Mouse (Mus musculus): ENCODE data around the gene Med10. TPM values are rescaled to one million over a fixed set of nuclear protein-coding genes. Genes with fewer than 3 reads are reported as not detected.

Med10 gene
- 175 and 179 TPM in 2 replicates for polyA plus RNA-seq (2015; fragmentation: Nextera tagmentation; extraction: Ambion mirVana)

- no peak within 1 kb of the TSS for H3K9ac ChIP-seq
- H3K4me2 ChIP-seq: no peak within 1 kb of the TSS
- no peak within 1 kb of the TSS for H3K27ac ChIP-seq
- WGBS: 75% methylated on average over 5 of the region's 5 CpGs
- H3K27me3 ChIP-seq: peaks cover 7% of the 10 kb centered on the region; the same call in 1 of the 2 replicates
- no peaks in the 10 kb centered on the region for H3K36me3 ChIP-seq
- H3K9me3 ChIP-seq: no peaks in the 10 kb centered on the region
- H3K4me3 ChIP-seq: no peak within 1 kb of the TSS
- no peak for ATAC-seq (ENCODE audit: low FRiP score)
- no peaks in the 10 kb centered on the region for H3K4me1 ChIP-seq (replicated peaks)
Measured at GRCm38 (mm10) chr13:69802095-69802494, at the start of gene Med10. Gene Med10 (plus strand): TSS chr13:69802395.

- Histone ChIP-seq H3K4me1 (replicated peaks) (peaks cover 4% of the 10 kb centered on the region; the same call in 1 of the 2 replicates), H3K4me2 (no peak overlapping the region), H3K36me3 (no peaks in the 10 kb centered on the region), H3K27me3 (peaks cover 12% of the 10 kb centered on the region), H3K4me3 (no peak overlapping the region), H3K9ac (no peak overlapping the region), H3K9me3 (no peaks in the 10 kb centered on the region), H3K27ac (no peak overlapping the region)
- ATAC-seq (ENCODE audit: low FRiP score): no peak
- 85% methylated on average over 2 of the region's 2 CpGs for WGBS
Measured at GRCm38 (mm10) chr13:69752875-69753274, 49.3 kb upstream of the Med10 start.

- Histone ChIP-seq H3K4me3 (no peak overlapping the region), H3K9ac (no peak overlapping the region), H3K4me1 (replicated peaks) (no peaks in the 10 kb centered on the region), H3K27ac (no peak overlapping the region), H3K4me2 (no peak overlapping the region), H3K9me3 (no peaks in the 10 kb centered on the region), H3K36me3 (no peaks in the 10 kb centered on the region), H3K27me3 (no peaks in the 10 kb centered on the region)
- WGBS: 77% methylated on average over 6 of the region's 6 CpGs
- no peak for ATAC-seq (ENCODE audit: low FRiP score)
Measured at GRCm38 (mm10) chr13:69758979-69759378, 43.2 kb upstream of the Med10 start.

- no peak overlapping the region for H3K4me3 ChIP-seq
- no peak for ATAC-seq (ENCODE audit: low FRiP score)
- H3K4me2 ChIP-seq: no peak overlapping the region
- H3K9ac ChIP-seq: no peak overlapping the region
- WGBS: 88% methylated on average over 10 of the region's 10 CpGs
- H3K27ac ChIP-seq: no peak overlapping the region
- no peaks in the 10 kb centered on the region for H3K9me3 ChIP-seq
- no peaks in the 10 kb centered on the region for H3K27me3 ChIP-seq
- H3K4me1 ChIP-seq (replicated peaks): 0 out of 2 replicates have a peak, but pooled peaks cover 4% of the 10 kb centered on the region
- no peaks in the 10 kb centered on the region for H3K36me3 ChIP-seq
Measured at GRCm38 (mm10) chr13:69761393-69761792, 40.8 kb upstream of the Med10 start.

- Histone ChIP-seq H3K36me3 (no peaks in the 10 kb centered on the region), H3K9ac (no peak overlapping the region), H3K4me3 (no peak overlapping the region), H3K9me3 (no peaks in the 10 kb centered on the region), H3K4me1 (replicated peaks) (0 out of 2 replicates have a peak, but pooled peaks cover 4% of the 10 kb centered on the region), H3K27ac (no peak overlapping the region), H3K27me3 (no peaks in the 10 kb centered on the region), H3K4me2 (no peak overlapping the region)
- WGBS: 67% methylated on average over 9 of the region's 9 CpGs
- no peak for ATAC-seq (ENCODE audit: low FRiP score)
Measured at GRCm38 (mm10) chr13:69764646-69765045, 37.5 kb upstream of the Med10 start.

- H3K36me3 ChIP-seq: no peaks in the 10 kb centered on the region
- no peak overlapping the region for H3K27ac ChIP-seq
- peaks cover 4% of the 10 kb centered on the region; the same call in 1 of the 2 replicates for H3K4me1 ChIP-seq (replicated peaks)
- H3K9me3 ChIP-seq: no peaks in the 10 kb centered on the region
- H3K9ac ChIP-seq: no peak overlapping the region
- ATAC-seq (ENCODE audit: low FRiP score): no peak
- WGBS: 92% methylated on average over 10 of the region's 10 CpGs
- H3K4me3 ChIP-seq: no peak overlapping the region
- H3K27me3 ChIP-seq: no peaks in the 10 kb centered on the region
- no peak overlapping the region for H3K4me2 ChIP-seq
Measured at GRCm38 (mm10) chr13:69768152-69768551, 34.0 kb upstream of the Med10 start.

GRCm38 (mm10) chr13:69770538-69771456 lies 31.4 kb upstream of the Med10 start:
- H3K9ac ChIP-seq: no peak overlapping the region
- no peak overlapping the region for H3K4me3 ChIP-seq
- 76% methylated on average over 12 of the region's 12 CpGs for WGBS
- H3K9me3 ChIP-seq: no peaks in the 10 kb centered on the region
- H3K4me1 ChIP-seq (replicated peaks): no peaks in the 10 kb centered on the region; the same call in 1 of the 2 replicates
- H3K27ac ChIP-seq: peak overlapping the region; percentile 63
- no peak overlapping the region for H3K4me2 ChIP-seq
- H3K27me3 ChIP-seq: no peaks in the 10 kb centered on the region
- ATAC-seq (ENCODE audit: low FRiP score): no peak
- no peaks in the 10 kb centered on the region for H3K36me3 ChIP-seq

- no peaks in the 10 kb centered on the region; the same call in 1 of the 2 replicates for H3K4me1 ChIP-seq (replicated peaks)
- 89% methylated on average over 4 of the region's 4 CpGs for WGBS
- H3K27ac ChIP-seq: no peak overlapping the region
- H3K36me3 ChIP-seq: no peaks in the 10 kb centered on the region
- H3K27me3 ChIP-seq: no peaks in the 10 kb centered on the region
- no peak overlapping the region for H3K4me2 ChIP-seq
- H3K9me3 ChIP-seq: no peaks in the 10 kb centered on the region
- no peak overlapping the region for H3K4me3 ChIP-seq
- ATAC-seq (ENCODE audit: low FRiP score): no peak
- no peak overlapping the region for H3K9ac ChIP-seq
Measured at GRCm38 (mm10) chr13:69772358-69772757, 29.8 kb upstream of the Med10 start.

GRCm38 (mm10) chr13:69778221-69778620 lies 24.0 kb upstream of the Med10 start:
- Histone ChIP-seq H3K36me3 (no peaks in the 10 kb centered on the region), H3K4me2 (no peak overlapping the region), H3K27ac (no peak overlapping the region), H3K4me1 (replicated peaks) (no peaks in the 10 kb centered on the region), H3K27me3 (no peaks in the 10 kb centered on the region), H3K9me3 (no peaks in the 10 kb centered on the region), H3K4me3 (no peak overlapping the region), H3K9ac (no peak overlapping the region)
- WGBS: 92% methylated on average over 19 of the region's 19 CpGs
- no peak for ATAC-seq (ENCODE audit: low FRiP score)

- H3K4me2 ChIP-seq: no peak overlapping the region
- H3K9ac ChIP-seq: no peak overlapping the region
- no peak overlapping the region for H3K27ac ChIP-seq
- WGBS: 83% methylated on average over 5 of the region's 5 CpGs
- H3K4me1 ChIP-seq (replicated peaks): peaks cover 13% of the 10 kb centered on the region
- ATAC-seq (ENCODE audit: low FRiP score): no peak
- no peaks in the 10 kb centered on the region for H3K27me3 ChIP-seq
- no peak overlapping the region for H3K4me3 ChIP-seq
- H3K36me3 ChIP-seq: no peaks in the 10 kb centered on the region
- H3K9me3 ChIP-seq: no peaks in the 10 kb centered on the region
Measured at GRCm38 (mm10) chr13:69788704-69789103, 13.5 kb upstream of the Med10 start.

GRCm38 (mm10) chr13:69791814-69792213 lies 10.4 kb upstream of the Med10 start:
- peak; percentile 36; the same call in 1 of the 2 replicates for ATAC-seq (ENCODE audit: low FRiP score)
- Histone ChIP-seq H3K4me2 (no peak overlapping the region), H3K9me3 (no peaks in the 10 kb centered on the region), H3K27ac (no peak overlapping the region), H3K4me1 (replicated peaks) (peaks cover 13% of the 10 kb centered on the region), H3K27me3 (no peaks in the 10 kb centered on the region), H3K4me3 (no peak overlapping the region), H3K9ac (no peak overlapping the region), H3K36me3 (no peaks in the 10 kb centered on the region)
- WGBS: 81% methylated on average over 1 of the region's 1 CpGs

- ATAC-seq (ENCODE audit: low FRiP score): peak; percentile 83
- 43% methylated on average over 12 of the region's 12 CpGs for WGBS
- H3K27me3 ChIP-seq: no peaks in the 10 kb centered on the region
- H3K9me3 ChIP-seq: no peaks in the 10 kb centered on the region
- no peaks in the 10 kb centered on the region for H3K36me3 ChIP-seq
- H3K9ac ChIP-seq: peak overlapping the region; percentile 29; the same call in 1 of the 2 replicates
- peak overlapping the region; percentile 48; the same call in 1 of the 2 replicates for H3K27ac ChIP-seq
- H3K4me3 ChIP-seq: no peak overlapping the region
- H3K4me1 ChIP-seq (replicated peaks): peaks cover 13% of the 10 kb centered on the region
- peak overlapping the region; percentile 19; the same call in 1 of the 2 replicates for H3K4me2 ChIP-seq
Measured at GRCm38 (mm10) chr13:69792541-69793009, 9.6 kb upstream of the Med10 start.

All from hindbrain, embryonic 13.5 days (tissue).